8 mouse cellular contexts compared by ENCODE assay signal in the genomic region with DNA sequence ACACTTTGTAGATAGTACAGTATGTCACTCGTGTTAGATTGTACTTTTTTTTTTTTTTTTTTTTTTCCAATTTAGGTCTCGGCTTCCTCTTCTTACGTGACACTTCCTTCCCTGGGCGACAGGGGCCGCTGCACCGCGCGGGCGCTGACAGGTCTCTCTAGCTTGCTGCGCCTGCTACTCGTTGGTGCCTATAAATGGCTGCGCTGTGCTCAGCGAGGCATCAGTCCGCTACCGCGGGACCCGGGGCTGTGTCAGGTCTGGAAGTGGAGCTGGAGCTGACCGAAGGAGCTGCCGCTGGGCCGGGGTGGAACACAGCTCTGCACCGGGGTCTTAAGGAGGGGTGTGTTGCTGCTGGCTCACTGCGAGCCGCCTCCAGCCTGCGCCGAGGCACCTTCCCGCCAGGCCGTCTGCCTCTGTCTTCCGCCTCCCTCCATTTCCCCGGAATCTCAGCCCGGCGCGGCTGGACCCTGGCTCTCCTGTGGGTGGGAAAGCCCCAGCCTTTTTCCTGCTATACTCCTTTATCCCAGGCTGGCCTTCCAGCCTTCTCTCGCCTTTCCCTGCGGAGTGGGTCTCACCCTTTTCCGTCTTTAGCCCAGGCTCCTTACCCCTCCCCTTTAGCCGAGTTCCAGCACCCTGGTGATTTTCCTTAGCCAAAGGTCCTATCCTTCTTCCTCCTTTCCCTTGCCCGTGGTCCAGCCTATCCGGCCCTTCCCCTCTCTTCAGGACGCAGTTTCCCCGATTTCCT. TPM values are rescaled to one million over a fixed set of nuclear protein-coding genes. Genes with fewer than 3 reads are reported as not detected.
DNase-seq lines count a peak whose midpoint lies in the region; ATAC-seq lines count a peak whose summit lies in the region.

TSS of gene Slc9a1 (plus strand) at position 154 of the 745 bp plus-strand sequence.

- peak within 1 kb of the TSS; percentile 92 for H3K27ac ChIP-seq in hindbrain, embryonic 16.5 days (ENCODE audit: low read depth, low read length)
- peak within 1 kb of the TSS; percentile 74 for H3K27ac ChIP-seq in macrophage

- peaks cover 51% of the 10 kb centered on the region for H3K79me2 ChIP-seq in macrophage (ENCODE audit: inconsistent target)

- H3K36me3 ChIP-seq in hindbrain, embryonic 16.5 days (ENCODE audit: control insufficient read depth, insufficient read depth, low read length): no peaks in the 10 kb centered on the region
- no peaks in the 10 kb centered on the region for H3K36me3 ChIP-seq in macrophage (ENCODE audit: inconsistent target)

- H3K4me2 ChIP-seq in hindbrain, embryonic 16.5 days (ENCODE audit: low read length): peak within 1 kb of the TSS; percentile 58

- no peaks in the 10 kb centered on the region for H3K9me3 ChIP-seq in hindbrain, embryonic 16.5 days (ENCODE audit: control insufficient read depth, low read length)

- under 1% methylated on average over 40 of the region's 40 CpGs for WGBS in hindbrain, embryonic 16.5 days
- under 1% methylated on average over 40 of the region's 40 CpGs for WGBS in macrophage (ENCODE audit: missing documents)

- peak; percentile 97 for ATAC-seq in hindbrain, embryonic 16.5 days

- H3K9ac ChIP-seq in hindbrain, embryonic 16.5 days (ENCODE audit: low read depth, low read length): peak within 1 kb of the TSS; percentile 96

- H3K27me3 ChIP-seq in hindbrain, embryonic 16.5 days (replicated peaks; ENCODE audit: control insufficient read depth, insufficient read depth, low read length): no peaks in the 10 kb centered on the region

- peak; percentile 93 for DNase-seq in T-cell, adult 2 months (ENCODE audit: low spot score)
- DNase-seq in cerebellum, postnatal 36 days: peak; percentile 97 to 98
- DNase-seq in gastrocnemius, adult 18-20 months (ENCODE audit: low spot score): peak; percentile 93
- DNase-seq in left cerebral cortex, adult 18-20 months (ENCODE audit: low spot score in 2 of 2): peak; percentile 95
- peak; percentile 94 for DNase-seq in right cerebral cortex, adult 18-20 months
- peak; percentile 70 for DNase-seq in urinary bladder, postnatal 10 days (ENCODE audit: low spot score)

- peaks cover 37% of the 10 kb centered on the region for H3K4me1 ChIP-seq in hindbrain, embryonic 16.5 days (ENCODE audit: control insufficient read depth, insufficient read depth, low read depth, low read length)

- peak within 1 kb of the TSS; percentile 84 for H3K4me3 ChIP-seq in hindbrain, embryonic 16.5 days (ENCODE audit: low read length)
- peak within 1 kb of the TSS; percentile 95 for H3K4me3 ChIP-seq in macrophage (ENCODE audit: inconsistent target)

RNA-seq across cellular contexts. Expression of gene Slc9a1, which starts in this region (rescaled TPM):
- total RNA-seq in gastrocnemius, adult 18-20 months (2021): 10 to 100 TPM; 10.0 to 11.4 TPM
- 9.8 and 9.9 TPM in 2 replicates for polyA plus RNA-seq in hindbrain, embryonic 16.5 days (2015; fragmentation: Nextera tagmentation; extraction: Ambion mirVana)
- total RNA-seq in left cerebral cortex, adult 18-20 months (2021): 10 to 100 TPM; 46.3 to 47.9 TPM
- 10 to 100 TPM; 26.4 to 88.9 (median 67.3) TPM for total RNA-seq in macrophage (2018; cell fraction: chromatin; rRNA removed)
- total RNA-seq in macrophage (2018; cell fraction: cytosol; rRNA removed): 10 to 100 TPM; 20.6 to 46.9 (median 31.9) TPM
- 100 to 1,000 TPM in 1 of 26 experiments, 10 to 100 TPM in 25; 42.2 to 108 (median 67.0) TPM for total RNA-seq in macrophage (2018; cell fraction: nucleus; rRNA removed)
- polyA plus RNA-seq in macrophage (2018): 18.3 to 27.4 TPM (median 23.8 TPM) in 3 replicates

Comparison
In these comparisons a context has a peak if more than half of its experiments do, and no peak if none do; other contexts are left out.
1. Peak in every context shown above with its lines: DNase-seq, ATAC-seq, H3K4me3 ChIP-seq and H3K27ac ChIP-seq.